Mouse (Mus musculus) heart, adult 18-20 months (tissue): ENCODE measurements around the gene Nin. TPM values are rescaled to one million over a fixed set of nuclear protein-coding genes. Genes with fewer than 3 reads are reported as not detected.

Experiments used
- DNase-seq, 2 experiments: peaks; one replicate each; pipeline ENCODE4 v3.0.0; 2021 to 2022; ENCODE audit warnings: mixed read lengths in 1 of 2
- long read RNA-seq, 2 experiments: library from polyadenylated mRNA; stranded (forward); transcript quantifications; one replicate each; pipeline ENCODE4 v2.0.0; 2021
- total RNA-seq, 2 experiments: library from RNA; stranded (reverse); gene quantifications; 2 replicates each; pipeline ENCODE4 v1.2.3; 2021

Gene Nin
- total RNA-seq, result 10 to 100 TPM; 14.2 to 18.8 TPM
- long read RNA-seq, experiment 1, partial matches to known transcripts, result 3 of 5 reads
- long read RNA-seq, experiment 1, other reads (novel, unspliced or antisense), result 2 of 5 reads
- long read RNA-seq, experiment 2, result 0 reads

DNA sequence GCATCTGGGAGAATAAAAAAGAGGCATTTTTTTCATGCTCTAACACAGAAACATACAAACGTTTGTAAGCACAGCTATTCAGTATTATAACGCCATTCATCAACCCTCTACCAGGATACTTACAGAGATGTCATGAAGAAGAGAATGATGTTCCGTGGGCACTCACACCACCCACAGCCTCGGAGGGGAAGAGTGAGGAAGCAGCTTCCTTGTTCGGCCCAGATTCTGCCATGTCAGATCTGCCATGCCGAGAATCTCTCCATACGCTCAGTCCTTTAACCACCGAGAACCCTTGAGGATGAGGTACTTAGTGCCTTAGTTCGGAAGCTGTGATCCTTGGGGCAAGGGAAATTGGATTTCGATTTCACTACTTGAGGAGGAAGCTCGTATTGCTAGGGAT, at the start of gene Nin:
TSS of gene Nin (minus strand) at position 367 of the 400 bp plus-strand sequence.
- DNase-seq, result no peak

DNA sequence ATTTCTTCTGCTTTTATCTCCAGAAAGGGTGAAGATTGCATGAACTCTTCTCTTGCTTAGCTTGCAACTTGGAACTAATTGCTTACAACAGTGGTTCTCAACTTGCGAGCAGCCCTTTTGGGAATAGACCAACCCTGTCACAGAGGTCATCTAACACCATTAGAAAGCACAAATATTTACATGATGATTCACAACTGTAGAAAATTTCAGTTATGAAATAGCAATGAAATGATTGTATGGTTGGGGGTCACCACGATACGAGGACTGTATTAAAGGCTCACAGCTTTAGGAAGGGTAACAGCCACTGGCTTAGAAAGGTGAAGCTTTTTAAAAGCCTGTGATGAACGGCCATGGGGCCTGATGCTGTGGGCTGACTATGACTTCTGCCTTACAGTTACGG, 47.5 kb upstream of the Nin start:
- DNase-seq, result no peak

DNA sequence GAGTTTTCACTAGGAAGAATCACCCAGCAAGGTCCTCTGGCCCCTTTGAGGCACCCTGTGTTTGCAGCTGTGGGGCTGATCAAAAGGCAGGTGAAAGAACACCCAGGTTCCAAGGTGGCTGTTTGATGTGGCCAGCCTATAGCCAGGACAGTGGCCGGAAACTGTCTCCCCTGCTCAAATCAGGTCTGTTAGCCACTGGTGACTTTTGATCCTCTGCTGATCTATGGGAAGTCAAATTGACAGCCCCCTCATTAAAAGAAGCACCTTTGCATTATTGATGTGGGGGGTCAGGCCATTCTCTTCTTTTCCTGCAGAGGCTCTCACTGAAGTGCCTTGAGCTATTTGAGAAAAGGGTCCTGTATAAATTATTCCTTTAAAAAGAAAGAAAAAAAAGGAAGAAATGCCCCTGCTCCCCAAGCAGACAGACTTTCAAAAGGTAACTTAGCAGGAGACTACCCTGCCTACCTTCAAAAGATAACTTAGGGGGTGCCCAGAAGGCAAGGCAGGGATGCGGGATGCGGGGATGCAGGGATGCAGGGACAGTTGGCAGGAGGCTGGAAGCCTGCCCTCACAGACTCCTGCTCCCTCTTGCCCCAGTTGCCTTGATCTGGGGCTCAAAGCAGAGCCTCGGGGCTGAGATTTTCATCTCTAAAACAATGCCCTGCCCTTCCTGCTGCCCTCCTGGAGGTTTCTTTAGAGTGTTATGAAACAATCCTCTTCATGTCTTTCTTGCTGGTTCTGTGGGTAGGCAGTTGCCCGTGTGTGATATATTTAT, 44.0 kb upstream of the Nin start:
- DNase-seq, result no peak

DNA sequence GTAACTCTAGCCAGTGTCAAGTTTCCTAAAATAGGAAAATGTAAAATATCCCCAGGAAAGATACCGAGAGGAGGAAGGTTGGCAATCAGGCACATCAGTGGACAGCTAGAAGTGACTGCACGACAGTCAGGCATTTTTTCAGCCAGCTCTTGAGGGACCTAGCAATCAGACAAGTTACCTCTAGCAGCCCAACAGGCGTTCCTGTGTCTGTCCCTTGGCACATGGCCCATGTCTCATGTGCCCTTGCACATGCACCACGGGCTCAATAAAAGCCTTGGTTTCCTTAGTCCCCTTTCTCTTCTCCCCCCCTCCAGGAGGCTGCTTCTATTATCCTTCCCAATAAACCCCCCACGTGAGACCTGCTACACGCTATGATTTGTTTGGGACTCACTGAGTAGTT, 42.7 kb upstream of the Nin start:
- no peak for DNase-seq

DNA sequence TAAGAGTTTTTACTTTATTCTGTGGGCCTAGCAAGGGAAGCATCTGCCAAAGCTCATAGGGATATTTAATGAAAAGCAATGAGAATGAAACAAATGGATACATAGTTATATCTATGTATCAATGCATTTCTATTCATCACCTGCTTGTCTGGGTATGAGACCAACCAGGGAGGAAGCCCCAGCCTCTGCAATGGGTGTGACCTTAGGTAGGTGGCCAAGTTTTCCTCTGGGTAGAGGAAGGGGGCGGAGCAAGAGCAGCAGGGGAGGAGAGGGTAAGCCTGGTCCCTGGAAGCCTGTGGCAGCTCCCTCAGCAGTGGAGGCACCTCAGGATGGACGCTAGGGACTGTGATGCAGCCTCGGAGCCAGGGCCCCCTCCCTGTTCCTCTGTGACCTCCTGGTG, 40.3 kb upstream of the Nin start, which contains the start of gene Abhd12b:
TSS of gene Abhd12b (plus strand) at position 301 of the 400 bp plus-strand sequence.
- no peak for DNase-seq

GRCm38 (mm10) chr12:70148631-70149265, 35.2 kb upstream of the Nin start:
- DNase-seq, result peak in 1 of 2 experiments; percentile 7

DNA sequence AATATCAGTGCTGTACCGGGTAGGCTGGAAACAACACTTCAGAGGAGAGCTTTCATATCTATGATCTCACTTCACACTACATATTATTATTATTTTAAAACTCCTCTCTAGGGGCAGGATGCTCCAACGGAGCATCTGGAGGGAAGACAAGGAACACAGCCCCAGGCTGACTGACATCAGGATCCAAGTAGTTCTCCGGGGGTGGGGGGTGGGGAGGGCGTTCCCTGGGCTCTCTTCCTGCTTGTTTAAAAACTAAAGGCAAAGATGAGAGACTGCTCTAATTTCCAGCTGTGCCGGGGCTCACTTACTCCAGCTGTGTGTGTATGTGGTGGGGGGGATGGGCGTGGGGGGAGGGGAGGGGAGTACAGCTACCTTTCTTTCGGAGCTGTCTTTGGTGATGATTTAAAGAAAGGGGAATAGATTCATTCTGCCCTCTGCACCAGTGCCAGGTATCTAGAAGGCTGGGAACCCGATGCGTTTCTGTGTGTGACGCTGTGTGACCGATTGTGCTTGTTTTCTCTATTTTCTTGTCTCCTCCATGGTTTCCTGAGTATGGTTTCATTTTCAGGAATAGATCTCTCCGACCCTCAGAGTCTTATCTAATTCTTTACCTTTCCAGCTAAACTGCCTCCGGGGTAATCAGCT, 34.6 kb upstream of the Nin start:
- DNase-seq, result peak; percentile 30 to 36

DNA sequence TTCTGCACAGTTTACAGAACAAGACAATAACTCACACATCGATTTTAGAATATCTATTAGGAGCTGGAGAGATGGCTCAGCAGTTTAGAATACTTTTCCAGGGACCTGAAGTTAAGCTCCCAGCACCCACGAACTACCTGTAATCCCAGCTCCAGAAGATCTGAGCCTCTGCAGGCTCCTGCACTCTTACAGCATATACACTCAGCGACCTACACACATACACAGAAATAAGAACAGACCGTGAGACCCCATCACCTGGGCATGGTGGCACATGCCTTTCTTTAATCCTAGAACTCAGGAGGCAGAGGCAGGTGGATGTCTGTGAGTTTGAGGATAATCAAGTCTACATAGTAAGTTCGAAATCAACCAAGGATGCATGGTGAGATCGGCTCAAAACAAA, 32.1 kb upstream of the Nin start:
- no peak for DNase-seq

DNA sequence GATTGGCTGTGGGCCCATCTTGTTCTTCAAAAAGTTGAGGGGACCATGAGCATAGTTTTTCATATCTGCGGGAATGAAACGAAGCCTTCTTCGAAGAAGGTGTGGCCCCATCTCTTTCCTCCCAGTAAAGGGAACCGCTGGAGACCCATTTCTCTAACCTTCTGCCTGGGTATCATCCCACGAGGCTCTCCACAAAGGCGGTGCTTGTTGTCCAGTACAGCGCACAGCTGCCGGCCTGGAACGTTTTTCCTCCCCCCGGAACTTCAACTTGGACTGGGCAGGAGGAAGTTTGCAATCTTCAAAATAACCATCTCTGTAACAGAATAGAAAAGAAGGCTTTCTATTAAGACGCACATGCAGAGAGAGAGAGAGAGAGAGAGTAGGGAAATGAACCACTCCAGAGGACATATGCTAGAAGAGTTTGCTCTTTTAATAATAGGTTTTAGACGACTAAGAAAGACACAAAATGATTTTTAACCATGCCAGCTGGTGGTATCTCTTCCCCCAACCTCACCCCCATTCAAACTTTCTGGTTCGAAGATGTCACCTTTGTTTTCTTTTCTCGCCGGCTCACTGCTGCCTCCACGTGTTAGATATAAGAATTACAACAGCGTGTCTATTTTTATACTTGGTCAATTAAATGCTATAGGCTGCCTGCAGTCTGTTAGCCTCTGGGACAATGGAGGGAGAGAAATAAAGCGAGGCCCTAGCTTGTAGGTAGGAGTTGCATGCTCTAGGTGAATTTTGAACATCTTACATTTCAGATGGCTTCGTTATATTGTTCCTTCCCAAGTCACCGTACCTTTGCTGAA, 31.3 kb upstream of the Nin start:
- peak; percentile 61 to 86 for DNase-seq

DNA sequence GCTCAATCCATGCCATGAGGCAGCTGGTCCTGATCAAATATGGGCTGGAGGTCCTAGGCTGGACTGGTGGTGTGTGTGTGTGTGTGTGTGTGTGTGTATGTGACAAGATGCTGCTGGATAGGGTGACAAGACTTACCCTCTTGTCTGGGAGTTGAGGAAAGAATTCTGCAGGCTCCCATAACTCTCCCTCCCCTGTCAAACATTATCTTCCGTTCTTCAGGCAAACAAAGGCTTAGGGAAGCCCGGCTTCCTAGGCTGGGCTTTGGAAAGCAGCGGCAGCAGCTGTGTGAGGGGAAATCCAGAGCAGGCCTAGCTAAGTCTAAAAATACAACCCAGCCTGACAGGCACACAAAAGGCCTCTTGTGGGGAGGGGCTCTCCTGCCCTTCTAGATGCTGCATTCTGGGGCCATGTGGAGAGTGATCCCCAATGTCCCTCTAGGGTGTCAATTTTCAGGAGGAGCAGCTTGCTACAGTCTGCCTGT, 30.6 kb upstream of the Nin start:
- peak in 1 of 2 experiments; percentile 54 for DNase-seq

DNA sequence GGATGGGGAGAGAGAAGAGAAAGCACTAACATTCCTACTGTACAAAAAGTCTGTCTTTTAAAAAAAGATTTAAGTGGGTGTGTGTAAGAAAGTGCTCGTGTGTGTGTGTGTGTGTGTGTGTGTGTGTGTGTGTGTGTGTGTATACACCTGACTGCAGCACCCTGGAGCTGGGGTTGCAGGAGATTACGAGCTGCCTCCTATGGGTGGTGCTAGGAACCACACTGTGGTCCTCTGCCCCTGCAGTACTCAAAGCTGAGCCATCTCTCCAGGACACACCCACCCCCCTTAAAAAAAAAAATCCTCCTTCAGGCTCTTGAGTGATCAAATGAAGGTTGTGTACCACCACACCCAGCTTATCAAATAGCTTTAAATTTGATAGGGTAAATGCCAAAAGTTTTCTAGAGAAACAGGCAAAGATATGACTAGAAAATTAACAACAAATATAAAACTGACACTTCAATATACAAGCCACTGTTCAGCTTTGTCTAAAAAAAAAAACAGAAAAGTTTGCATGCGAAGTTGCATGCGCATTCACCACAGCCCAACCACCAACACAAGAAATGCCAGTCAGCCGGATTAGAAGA, 27.6 kb upstream of the Nin start:
- no peak for DNase-seq

DNA sequence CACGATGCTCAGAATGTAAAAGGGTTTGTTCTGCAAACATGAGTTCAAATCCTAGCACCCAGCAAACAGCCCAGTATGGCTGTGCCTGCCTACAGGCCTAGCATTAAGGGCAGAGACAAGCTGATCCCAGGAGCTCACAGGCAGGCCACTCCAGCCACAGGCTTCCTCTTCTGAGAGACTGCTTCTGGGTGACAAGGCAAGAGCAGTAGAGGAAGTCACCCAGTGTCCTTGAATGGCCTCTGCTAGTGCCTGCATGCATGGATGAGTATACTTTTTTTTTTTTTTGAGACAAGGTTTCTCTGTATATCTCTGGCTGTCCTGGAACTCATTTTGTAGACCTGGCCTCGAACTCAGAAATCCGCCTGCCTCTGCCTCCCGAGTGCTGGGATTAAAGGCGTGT, 27.0 kb upstream of the Nin start:
- DNase-seq, result peak in 1 of 2 experiments; percentile 42

DNA sequence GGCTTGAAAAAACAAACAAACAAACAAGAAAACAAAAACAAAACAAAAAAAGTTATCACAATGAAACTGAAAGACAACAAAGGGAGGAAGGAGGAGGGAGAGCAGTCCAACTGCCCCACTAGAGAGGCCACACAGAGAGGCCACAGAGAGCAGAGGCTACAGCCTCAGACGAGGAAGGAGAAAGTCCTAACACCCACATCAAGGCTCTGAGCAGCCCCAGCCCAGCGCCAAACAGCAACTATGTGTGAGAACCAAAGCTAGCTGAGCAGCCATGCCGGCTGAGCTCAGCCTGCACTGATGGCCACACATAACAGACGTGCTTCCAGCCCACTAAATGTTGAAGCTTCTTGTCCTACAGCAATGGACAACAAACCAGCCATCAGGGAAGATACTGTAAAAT, 26.4 kb upstream of the Nin start:
- no peak for DNase-seq

DNA sequence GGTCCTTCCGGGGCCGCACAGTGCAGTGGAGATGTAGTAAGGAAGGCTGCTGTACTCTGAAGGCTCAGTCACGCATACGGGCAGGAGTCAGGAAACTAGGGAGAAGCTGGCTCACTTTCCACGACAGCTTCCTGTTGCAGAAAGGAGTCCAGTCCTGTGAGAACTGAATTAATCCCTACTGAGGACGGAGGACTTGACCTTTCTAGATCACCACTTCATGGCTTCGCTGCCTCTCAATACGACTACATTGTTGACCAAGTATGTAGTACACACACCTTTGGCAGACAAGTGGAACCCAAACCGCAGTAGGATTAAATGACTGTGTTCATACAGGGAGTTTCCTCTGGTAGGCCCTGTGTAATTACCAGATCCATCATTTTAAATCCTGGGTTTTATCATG, 24.1 kb upstream of the Nin start:
- DNase-seq, result no peak

- DNase-seq, result no peak
Observed at GRCm38 (mm10) chr12:70137095-70137494, 23.6 kb upstream of the Nin start.

GRCm38 (mm10) chr12:70136185-70136756, 22.8 kb upstream of the Nin start:
- peak in 1 of 2 experiments; percentile 27 for DNase-seq

DNA sequence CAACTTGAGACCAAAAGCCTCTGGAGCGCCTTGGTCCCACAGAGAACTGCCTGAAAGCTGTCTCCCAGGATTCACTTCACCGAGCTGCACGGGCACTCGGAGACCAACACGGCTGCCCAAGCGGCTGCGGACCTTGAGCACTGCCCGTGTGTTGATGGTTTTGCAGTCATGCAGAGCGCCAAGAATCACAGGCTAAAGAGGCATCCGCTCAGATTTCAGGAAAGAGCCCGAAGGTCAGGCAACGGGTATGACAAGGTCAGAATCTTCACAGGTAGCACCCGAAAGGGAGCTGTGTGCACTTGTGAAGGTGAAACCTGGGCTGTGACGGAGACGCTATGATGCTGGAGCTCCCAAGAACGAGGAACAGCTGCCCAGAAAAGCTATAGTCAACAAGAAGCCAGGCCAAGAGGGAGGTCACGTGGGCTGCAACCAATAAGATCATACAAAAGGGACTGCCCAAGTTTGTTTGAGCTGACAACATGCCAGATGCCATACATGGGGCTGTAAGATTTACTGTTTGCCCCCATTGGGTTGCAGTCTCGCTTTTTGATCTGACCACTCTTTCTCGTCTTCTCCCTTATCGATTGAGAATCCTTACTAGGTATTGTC, 21.2 kb upstream of the Nin start:
- no peak for DNase-seq

GRCm38 (mm10) chr12:70131042-70131675, 17.6 kb upstream of the Nin start:
- DNase-seq, result no peak

GRCm38 (mm10) chr12:70129105-70129504, 15.6 kb upstream of the Nin start:
- DNase-seq, result no peak

DNA sequence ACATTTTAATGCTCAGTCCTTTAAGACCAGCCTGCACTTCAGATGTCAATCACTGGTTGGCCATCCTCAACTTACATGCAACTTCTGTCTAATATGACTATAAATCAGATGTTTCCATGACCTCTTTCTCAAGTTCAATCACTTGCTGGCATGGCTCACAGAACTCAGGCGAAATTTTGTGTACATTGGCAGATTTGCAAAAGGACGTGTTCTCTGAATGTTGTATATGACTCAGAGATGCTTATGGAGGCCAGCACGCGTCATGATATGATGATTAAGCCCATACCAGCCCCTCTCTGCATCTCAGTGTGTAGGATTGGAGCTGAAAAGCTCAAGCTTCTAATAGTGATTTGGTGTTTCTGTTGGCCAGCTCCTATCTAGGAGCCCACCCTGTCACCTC, 13.1 kb upstream of the Nin start:
- no peak for DNase-seq
